Mouse (Mus musculus): ENCODE measurements at regions not wholly inside any gene's neighbourhood (a gene's known extent, or its start where the extent isn't known, plus 50 kb on each side); places are given as distances from the start of the nearest gene placed in this dataset.

DNA sequence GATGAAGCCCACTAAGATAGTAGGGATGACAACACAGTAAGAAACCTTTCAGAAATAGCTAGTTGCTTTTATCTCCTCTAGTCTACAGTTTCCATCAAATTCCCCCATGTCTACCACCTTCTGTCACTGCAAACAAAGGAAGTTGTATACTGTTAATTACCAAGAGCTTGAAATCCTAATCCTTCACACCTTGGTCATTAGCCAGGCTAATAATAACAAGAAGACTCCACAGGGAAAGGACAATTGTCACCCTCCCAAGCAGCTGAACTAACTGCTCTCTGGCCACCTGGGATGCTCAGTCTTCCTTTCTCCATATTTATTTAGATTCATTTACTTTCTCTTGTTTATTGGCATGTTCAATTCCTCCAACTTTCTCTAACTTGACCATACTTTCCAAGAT is 130.5 kb upstream of the Tll1 start:
- DNase-seq = no peak

DNA sequence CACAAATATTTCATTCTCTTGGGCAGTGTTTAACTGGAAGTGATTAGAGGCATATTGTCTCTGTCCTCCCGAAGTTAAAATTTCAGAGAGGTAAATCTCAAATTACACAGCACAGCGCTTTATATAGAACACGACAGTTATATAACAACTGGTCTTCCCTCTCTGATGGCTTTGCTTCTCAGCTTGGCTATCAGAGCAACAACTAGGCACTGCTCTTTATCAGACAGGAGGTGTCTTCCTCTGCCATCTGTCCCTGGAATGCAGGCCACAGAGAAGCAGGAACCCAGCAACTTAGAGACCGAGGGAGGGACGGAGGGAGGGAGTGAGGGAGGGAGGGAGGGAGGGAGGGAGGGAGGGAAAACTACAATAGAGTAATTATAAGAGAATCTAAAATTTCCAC is 129.4 kb upstream of the Tll1 start:
- DNase-seq = no peak

DNA sequence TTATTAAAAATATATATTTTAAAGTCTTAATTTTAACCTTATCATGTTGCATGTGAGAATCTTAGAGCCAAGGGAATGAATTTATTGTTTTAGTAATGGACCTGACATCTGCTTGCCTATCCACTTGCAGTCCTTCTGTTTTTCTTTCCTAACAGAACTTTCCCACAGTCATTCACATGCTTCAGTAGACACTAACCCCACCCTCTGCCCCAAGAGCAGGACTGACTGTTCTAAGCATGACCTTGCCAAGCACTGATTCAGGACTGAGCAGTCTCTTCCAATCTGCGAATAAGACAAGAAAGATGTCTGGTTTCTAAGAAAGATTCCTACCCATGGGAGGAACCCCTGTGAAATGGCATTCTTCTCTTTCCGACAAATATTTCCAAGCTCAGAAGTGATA is 117.9 kb upstream of the Tll1 start:
- DNase-seq = no peak

DNA sequence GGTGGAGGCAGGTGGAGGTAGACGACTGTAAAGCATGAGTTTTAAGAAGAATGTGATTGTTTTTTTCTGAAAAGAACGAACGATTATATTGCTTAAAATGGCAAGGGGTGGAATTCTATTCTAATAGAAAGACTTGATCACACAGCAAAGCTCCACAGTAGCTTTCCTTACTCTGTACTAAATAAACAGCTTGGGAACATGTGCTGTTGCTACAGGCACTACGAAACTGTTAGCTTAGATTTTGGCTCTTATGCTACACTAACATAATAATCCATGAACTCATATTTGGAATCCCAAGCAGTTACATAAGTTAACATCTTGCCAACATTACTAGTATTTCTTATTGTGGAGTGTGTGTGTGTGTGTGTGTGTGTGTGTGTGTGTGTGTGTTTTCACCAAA is 114.3 kb upstream of the Tll1 start:
- DNase-seq = no peak

DNA sequence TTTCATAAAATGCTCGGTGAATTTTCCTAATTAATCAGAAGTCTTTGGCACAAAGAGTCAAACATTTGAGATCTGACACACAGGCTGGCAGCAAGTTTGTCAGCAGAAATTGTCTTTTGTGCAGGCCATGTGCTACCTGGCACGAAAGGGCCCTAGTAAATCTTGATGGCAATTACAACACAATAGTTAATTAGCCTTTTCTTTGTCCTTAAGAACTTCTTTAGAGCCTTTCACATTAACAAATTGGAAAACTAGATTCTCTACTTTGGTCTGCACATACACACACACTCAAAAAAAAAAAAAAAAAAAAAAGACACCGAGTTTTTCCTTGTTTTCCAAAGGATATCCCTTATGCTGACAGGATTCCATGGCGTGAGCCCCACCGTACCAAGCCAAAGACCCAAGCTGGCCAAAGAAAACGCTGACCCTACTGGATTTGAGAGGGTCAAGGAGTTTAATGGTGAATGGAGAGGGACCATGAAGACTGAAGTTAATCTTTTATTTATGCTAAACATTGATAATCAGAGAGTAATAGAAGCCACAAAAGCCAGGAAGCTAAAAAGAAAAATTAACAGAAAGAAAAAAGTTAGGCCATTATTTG is 113.2 kb upstream of the Tll1 start:
- no peak for DNase-seq

DNA sequence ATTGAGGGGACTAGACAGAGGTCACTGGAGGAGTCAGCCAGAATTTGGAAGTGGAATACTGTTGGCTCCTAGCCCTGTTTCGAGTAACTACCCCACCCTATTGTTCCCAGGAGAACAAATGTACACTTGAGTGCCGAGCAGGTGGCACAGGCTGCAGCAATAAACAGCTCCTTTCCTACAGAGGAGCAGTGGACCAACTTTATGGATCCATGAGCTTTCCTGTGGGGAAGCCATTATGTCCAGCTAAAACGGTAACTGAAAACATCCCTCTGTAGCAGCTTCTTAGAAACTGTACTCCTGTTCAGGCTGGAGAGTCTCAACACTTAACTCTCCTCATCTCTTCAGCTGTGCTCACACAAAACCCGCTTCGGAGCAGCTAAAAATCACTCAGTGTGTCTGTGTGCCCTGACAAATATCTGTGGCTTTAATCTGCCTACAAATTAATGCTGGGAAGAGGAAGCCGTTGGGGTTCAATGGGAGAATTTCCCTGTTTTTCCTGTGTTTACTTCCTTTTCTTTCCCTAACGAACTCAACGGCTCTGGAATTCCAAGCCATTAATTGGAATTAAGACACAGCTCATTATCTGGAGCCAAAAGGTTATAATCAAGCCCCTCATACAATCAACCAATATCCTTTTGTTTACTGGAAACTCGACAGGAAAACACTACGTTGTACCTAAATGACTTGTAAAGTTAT is 112.6 kb upstream of the Tll1 start:
- DNase-seq = peak; percentile 18

DNA sequence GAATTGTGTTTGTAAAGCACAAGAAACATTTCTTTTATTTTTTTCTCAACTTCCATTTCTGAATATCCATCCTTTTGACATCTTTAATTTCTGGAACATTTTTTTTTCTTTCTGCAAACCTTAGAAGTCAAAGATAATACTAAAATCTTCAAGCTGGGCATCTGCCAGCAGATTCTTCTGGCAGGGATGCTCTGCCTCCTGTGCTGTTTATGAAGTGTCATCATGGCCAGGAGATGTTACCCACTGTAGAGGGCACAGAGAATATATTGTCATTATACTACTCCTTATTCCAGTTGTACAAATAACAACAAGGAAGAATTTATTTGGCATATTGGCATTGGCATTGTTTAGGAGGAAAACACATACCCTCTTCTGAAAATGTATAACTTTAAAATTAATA is 111.7 kb upstream of the Tll1 start:
- no peak for DNase-seq

DNA sequence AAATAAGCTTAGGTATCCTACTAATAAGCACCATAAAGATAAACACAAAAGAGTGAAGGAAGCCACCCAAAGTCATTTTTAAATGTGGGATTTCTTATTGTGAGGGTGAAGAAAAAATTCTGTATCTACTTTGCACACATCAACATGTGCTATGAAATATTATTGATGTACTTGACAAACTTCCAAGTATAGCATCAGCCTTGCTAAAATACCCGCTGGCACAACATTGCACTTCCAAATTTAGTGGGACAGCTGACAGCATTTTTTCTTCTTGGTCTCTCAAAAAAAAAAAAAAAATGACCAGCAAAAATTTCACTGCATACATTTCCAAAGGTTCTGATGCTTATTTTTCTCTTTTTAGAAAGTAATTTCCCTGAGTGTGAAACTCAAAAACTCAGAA is 101.9 kb upstream of the Tll1 start:
- no peak for DNase-seq

GRCm38 (mm10) chr8:64282806-64283205 is 76.7 kb upstream of the Tll1 start:
- DNase-seq = no peak

GRCm38 (mm10) chr8:64281598-64281997 is 75.5 kb upstream of the Tll1 start:
- DNase-seq = no peak

GRCm38 (mm10) chr8:64280391-64280790 is 74.3 kb upstream of the Tll1 start:
- DNase-seq = no peak

- peak; percentile 23 for DNase-seq
Measured at GRCm38 (mm10) chr8:64276058-64276457, 70.0 kb upstream of the Tll1 start.

GRCm38 (mm10) chr8:64265304-64265945 is 59.4 kb upstream of the Tll1 start:
- no peak for DNase-seq

Data from embryo, embryonic 11 days (tissue).